Comparison of ENCODE assay signal across 9 mouse cellular contexts in the genomic region with DNA sequence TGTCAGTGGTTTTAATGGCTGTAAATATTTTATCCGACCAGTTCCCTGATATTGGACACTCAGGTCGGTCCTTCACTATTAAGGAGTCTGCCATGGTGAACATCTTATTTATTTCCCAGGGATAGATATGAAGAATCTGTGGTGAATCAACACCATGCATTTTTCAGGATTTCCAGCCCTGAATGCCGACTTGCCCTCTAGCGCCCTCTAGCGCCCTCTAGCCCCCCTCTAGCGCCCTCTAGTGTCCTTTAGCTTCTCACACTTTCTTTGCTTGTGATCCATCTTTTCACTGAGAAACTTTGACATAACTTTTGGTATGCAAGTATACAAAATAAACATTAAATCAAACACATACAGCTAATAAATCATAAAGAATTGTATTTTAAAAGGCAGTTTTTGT. TPM values are rescaled to one million over a fixed set of nuclear protein-coding genes. Genes with fewer than 3 reads are reported as not detected.
DNase-seq lines count a peak whose midpoint lies in the region; ATAC-seq and TF ChIP-seq lines count a peak whose summit lies in the region.
"Had no signal": no experiment of that assay in that cellular context is flagged by ENCODE, and none has a peak within 500 bp of the region (broad histone marks: within the 10 kb centered on the region; RNA-seq: fewer than 3 reads in every experiment).

No protein-coding gene starts in this region.

- DNase-seq in kidney, adult 2 months = peak; percentile 60
- DNase-seq in adrenal gland, adult 18-20 months (ENCODE audit: low spot score in 2 of 2) = peak; percentile 72
- peak; percentile 63 for DNase-seq in embryo, embryonic 10 days (ENCODE audit: low spot score)
- peak; percentile 42 to 59 for DNase-seq in left cerebral cortex, postnatal 10 days (ENCODE audit: extremely low spot score in 1 of 2, low spot score in 2 of 2)

- H3K4me1 ChIP-seq in kidney, adult 2 months (ENCODE audit: control insufficient read depth, insufficient read depth, low read length) = no peaks in the 10 kb centered on the region
- H3K4me1 ChIP-seq in kidney, embryonic 16.5 days (ENCODE audit: insufficient read depth, low read length) = no peaks in the 10 kb centered on the region
- peaks cover 3% of the 10 kb centered on the region for H3K4me1 ChIP-seq in ES-Bruce4 (ENCODE audit: control insufficient read depth, insufficient read depth, low read length)
- H3K4me1 ChIP-seq in olfactory bulb, adult 2 months (ENCODE audit: control insufficient read depth, insufficient read depth, low read length) = peaks cover 8% of the 10 kb centered on the region

- WGBS in kidney, adult 2 months = 5% methylated on average over 6 of the region's 6 CpGs
- 7% methylated on average over 6 of the region's 6 CpGs for WGBS in kidney, embryonic 16.5 days
- WGBS in olfactory bulb, adult 2 months = 7% methylated on average over 6 of the region's 6 CpGs

- TF ChIP-seq POLR2A in kidney, adult 2 months (IDR thresholded peaks at IDR 0.05; ENCODE audit: low read depth, low read length) = no peak
- TF ChIP-seq POLR2A in ES-Bruce4 (IDR thresholded peaks at IDR 0.05; ENCODE audit: insufficient read depth, low read length) = no peak
- no peak for TF ChIP-seq POLR2A in olfactory bulb, adult 2 months (IDR thresholded peaks at IDR 0.05; ENCODE audit: insufficient read depth, low read depth, low read length)

- ATAC-seq in kidney, embryonic 16.5 days (ENCODE audit: low FRiP score, low TSS enrichment) = no peak
- ATAC-seq in inflammation-experienced regulatory T-cells, adult 6 months = no peak

- H3K27ac ChIP-seq in kidney, adult 2 months (ENCODE audit: insufficient read depth, low read depth, low read length) = no peak overlapping the region
- H3K27ac ChIP-seq in kidney, embryonic 16.5 days (ENCODE audit: low read length) = no peak overlapping the region
- H3K27ac ChIP-seq in ES-Bruce4 (ENCODE audit: insufficient read depth, low read length) = no peak overlapping the region
- peak overlapping the region; percentile 48; the same call in 1 of the 2 replicates for H3K27ac ChIP-seq in olfactory bulb, adult 2 months (ENCODE audit: insufficient read depth, low read depth, low read length)

- H3K36me3 ChIP-seq in kidney, adult 2 months (ENCODE audit: control insufficient read depth, insufficient read depth, low read length) = no peaks in the 10 kb centered on the region
- peaks cover 50% of the 10 kb centered on the region for H3K36me3 ChIP-seq in kidney, embryonic 16.5 days (ENCODE audit: insufficient read depth, low read length)
- H3K36me3 ChIP-seq in ES-Bruce4 (ENCODE audit: control insufficient read depth, insufficient read depth, low read length, poor library complexity, severe bottlenecking) = no peaks in the 10 kb centered on the region

- H3K27me3 ChIP-seq in kidney, adult 2 months (replicated peaks; ENCODE audit: control insufficient read depth, insufficient read depth, low read length) = no peaks in the 10 kb centered on the region
- no peaks in the 10 kb centered on the region for H3K27me3 ChIP-seq in kidney, embryonic 16.5 days (ENCODE audit: insufficient read depth, low read length)
- no peaks in the 10 kb centered on the region for H3K27me3 ChIP-seq in ES-Bruce4 (ENCODE audit: control insufficient read depth, insufficient read depth, low read length, poor library complexity, severe bottlenecking)

- H3K4me2 ChIP-seq in kidney, embryonic 16.5 days (replicated peaks; ENCODE audit: low read depth, low read length) = no peak overlapping the region

- TF ChIP-seq CTCF in kidney, adult 2 months (conservative IDR thresholded peaks at IDR 0.05; ENCODE audit: insufficient read depth, insufficient read length, low read depth, low read length) = peak; percentile 99
- peak; percentile 100 for TF ChIP-seq CTCF in ES-Bruce4 (IDR thresholded peaks at IDR 0.05; ENCODE audit: low read depth, low read length)
- peak; percentile 96 for TF ChIP-seq CTCF in olfactory bulb, adult 2 months (IDR thresholded peaks at IDR 0.05; ENCODE audit: insufficient read depth, low read depth, low read length)

- no peak overlapping the region for H3K9ac ChIP-seq in kidney, embryonic 16.5 days (replicated peaks; ENCODE audit: low read length)
- no peak overlapping the region for H3K9ac ChIP-seq in ES-Bruce4 (ENCODE audit: low read depth, poor library complexity, severe bottlenecking)

- no peak for TF ChIP-seq EP300 in ES-Bruce4 (IDR thresholded peaks at IDR 0.05; ENCODE audit: insufficient read depth, low read depth, low read length)

- H3K9me3 ChIP-seq in kidney, embryonic 16.5 days (ENCODE audit: low read length) = no peaks in the 10 kb centered on the region
- H3K9me3 ChIP-seq in ES-Bruce4 (replicated peaks; ENCODE audit: control insufficient read depth, insufficient read depth, low read length, poor library complexity, severe bottlenecking) = no peaks in the 10 kb centered on the region

- intact Hi-C loops in left cerebral cortex, postnatal 10 days (cut with DNase I) = loop anchor here (2.0 kb wide), 1 partner anchor 47 kb away; the partner anchor contains the start of gene Ncs1

- no peak overlapping the region for H3K4me3 ChIP-seq in kidney, adult 2 months (ENCODE audit: insufficient read depth, low read depth, low read length)
- no peak overlapping the region for H3K4me3 ChIP-seq in kidney, embryonic 16.5 days (ENCODE audit: low read length)
- H3K4me3 ChIP-seq in ES-Bruce4 (ENCODE audit: low read depth, low read length) = no peak overlapping the region
- H3K4me3 ChIP-seq in olfactory bulb, adult 2 months (ENCODE audit: insufficient read depth, low read depth, low read length) = no peak overlapping the region
- H3K4me3 ChIP-seq: myocyte had no signal

RNA-seq across cellular contexts. Expression of gene Hmcn2, which starts 22.8 kb away (rescaled TPM):
- 14.3 and 16.4 TPM in 2 replicates for polyA plus RNA-seq in kidney, adult 2 months (2012; rRNA removed)
- 0.24 and 0.34 TPM in 2 replicates for polyA plus RNA-seq in kidney, embryonic 16.5 days (2015; fragmentation: Nextera tagmentation; extraction: Ambion mirVana)
- polyA plus RNA-seq in ES-Bruce4 (2011; ENCODE audit: insufficient read depth, insufficient read length, low read depth, missing spikeins) = 2.7 and 2.9 TPM in 2 replicates
- 1 to 10 TPM in 1 of 2 experiments, under 1 TPM in 1; 0.73 to 1.5 TPM for total RNA-seq in adrenal gland, adult 18-20 months (2021)
- total RNA-seq in left cerebral cortex, postnatal 10 days (2021) = under 1 TPM; 0.22 to 0.39 TPM
- polyA plus RNA-seq in olfactory bulb, adult 2 months (2012; ENCODE audit: insufficient read depth, insufficient read length, low replicate concordance, missing spikeins) = not detected in 2 replicates
- under 1 TPM; 0.20 to 0.54 (median 0.38) TPM for polyA plus RNA-seq in inflammation-experienced regulatory T-cells, adult 6 months (2017; shearing (Covaris generic))

RNA-seq across cellular contexts. Expression of gene Ncs1, which starts 45.8 kb away (rescaled TPM):
- polyA plus RNA-seq in kidney, adult 2 months (2012; rRNA removed) = 3.5 and 3.9 TPM in 2 replicates
- 37.9 and 41.5 TPM in 2 replicates for polyA plus RNA-seq in kidney, embryonic 16.5 days (2015; fragmentation: Nextera tagmentation; extraction: Ambion mirVana)
- polyA plus RNA-seq in ES-Bruce4 (2011; ENCODE audit: insufficient read depth, insufficient read length, low read depth, missing spikeins) = 6.2 and 9.7 TPM in 2 replicates
- 1 to 10 TPM; 4.2 to 5.8 TPM for total RNA-seq in adrenal gland, adult 18-20 months (2021)
- 100 to 1,000 TPM; 151 to 156 TPM for total RNA-seq in left cerebral cortex, postnatal 10 days (2021)
- not detected in 2 replicates for polyA plus RNA-seq in olfactory bulb, adult 2 months (2012; ENCODE audit: insufficient read depth, insufficient read length, low replicate concordance, missing spikeins)
- polyA plus RNA-seq in inflammation-experienced regulatory T-cells, adult 6 months (2017; shearing (Covaris generic)) = 1 to 10 TPM in 2 of 3 experiments, under 1 TPM in 1; 0.63 to 1.4 (median 1.4) TPM
